Mouse (Mus musculus) myocyte (in vitro differentiated cells): Measurements from ENCODE around the gene Rab20.

Source experiments
- E2F4 ChIP-seq: IDR thresholded peaks from one replicate; pipeline ENCODE4 v1.6.1; 2011; ENCODE audit warnings: mild to moderate bottlenecking, control low read depth, moderate library complexity; ENCODE audit not compliant: insufficient read depth
- POLR2A ChIP-seq: IDR thresholded peaks from one replicate; pipeline ENCODE4 v1.6.1; 2011; ENCODE audit warnings: low read depth, mild to moderate bottlenecking, control low read depth, moderate library complexity; ENCODE audit not compliant: insufficient read length
- POLR2AphosphoS2 ChIP-seq: IDR thresholded peaks from one replicate; pipeline ENCODE4 v1.6.1; 2011; ENCODE audit warnings: low read depth, control low read depth; ENCODE audit not compliant: insufficient read length
- TCF12 ChIP-seq: IDR thresholded peaks from one replicate; pipeline ENCODE4 v1.6.1; 2011; ENCODE audit warnings: mild to moderate bottlenecking, control low read depth; ENCODE audit not compliant: poor library complexity, insufficient read depth, severe bottlenecking
- USF1 ChIP-seq: IDR thresholded peaks from one replicate; pipeline ENCODE4 v1.6.1; 2011; ENCODE audit warnings: low read depth, mild to moderate bottlenecking, control low read depth, moderate library complexity

DNA sequence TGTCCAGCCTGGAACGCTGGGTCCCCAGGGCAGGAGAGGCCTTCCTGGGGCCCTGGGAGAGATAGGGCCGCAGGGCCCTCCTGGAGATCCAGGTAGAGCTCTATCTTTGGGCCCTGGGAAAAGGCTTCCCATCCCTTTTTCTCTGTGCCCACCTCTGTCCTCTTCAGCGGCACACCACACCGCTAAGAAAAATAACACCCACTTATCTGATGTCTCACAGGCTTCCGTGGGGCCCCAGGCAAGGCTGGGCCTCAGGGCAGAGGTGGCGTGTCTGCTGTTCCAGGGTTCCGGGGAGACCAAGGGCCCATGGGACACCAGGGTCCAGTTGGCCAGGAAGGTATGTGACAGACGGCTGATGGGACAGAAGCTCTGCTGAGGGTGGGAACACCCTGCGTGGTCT, 34.9 kb downstream of the Rab20 start:
- TF ChIP-seq TCF12 (no peak), POLR2A (no peak), USF1 (no peak), POLR2AphosphoS2 (no peak), E2F4 (no peak)
